Mouse (Mus musculus) right cerebral cortex, adult 2 months (tissue): ENCODE results near the gene Olfr907.

Source experiments
- DNase-seq, 2 experiments: peaks; one replicate each; pipeline ENCODE4 v3.0.0; 2021 to 2022; ENCODE audit warnings: low spot score in 2 of 2

Gene Olfr907

DNA sequence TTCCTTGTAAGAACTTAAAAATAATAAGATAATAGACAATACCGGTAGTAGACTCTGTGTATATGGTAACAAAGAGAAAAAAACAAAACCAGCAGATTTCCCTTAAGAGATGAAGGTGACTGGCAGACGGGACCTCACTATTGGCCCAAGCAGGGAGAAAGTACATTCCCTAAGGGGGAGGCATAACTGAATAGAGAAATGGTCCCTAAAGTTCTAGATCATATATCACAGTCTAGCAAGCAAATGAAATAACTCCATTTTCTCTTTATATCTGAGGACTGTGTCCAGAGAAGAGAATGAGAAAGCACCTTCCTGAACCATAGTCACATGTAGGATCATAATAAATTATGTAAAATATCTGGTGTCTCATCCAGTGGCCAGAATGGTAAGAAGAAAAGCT, at the start of gene Olfr907:
Olfr907 (plus strand) TSS at position 301 of the 400 bp plus-strand sequence.
- DNase-seq: no peak

DNA sequence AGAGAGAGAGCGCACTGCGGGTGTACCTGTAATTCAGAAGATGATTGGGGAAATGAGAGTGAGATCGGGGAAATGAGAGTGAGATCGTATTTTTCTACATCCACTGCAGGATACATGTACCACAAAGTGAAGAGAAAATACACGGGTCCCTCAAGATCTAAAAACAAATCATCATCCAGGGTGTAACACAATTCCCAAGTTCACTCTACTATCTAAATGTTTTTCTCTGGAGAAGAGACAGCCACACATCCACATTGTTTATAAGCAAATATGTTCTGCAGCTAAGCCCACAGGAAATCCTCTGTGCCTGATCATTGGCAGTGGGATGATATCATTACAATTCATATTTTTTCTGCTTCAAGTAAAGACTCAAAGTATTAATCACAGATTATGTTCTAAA, 48.2 kb upstream of the Olfr907 start, which contains the start of gene Olfr902:
Olfr902 (plus strand) TSS at position 301 of the 400 bp plus-strand sequence.
- no peak for DNase-seq

DNA sequence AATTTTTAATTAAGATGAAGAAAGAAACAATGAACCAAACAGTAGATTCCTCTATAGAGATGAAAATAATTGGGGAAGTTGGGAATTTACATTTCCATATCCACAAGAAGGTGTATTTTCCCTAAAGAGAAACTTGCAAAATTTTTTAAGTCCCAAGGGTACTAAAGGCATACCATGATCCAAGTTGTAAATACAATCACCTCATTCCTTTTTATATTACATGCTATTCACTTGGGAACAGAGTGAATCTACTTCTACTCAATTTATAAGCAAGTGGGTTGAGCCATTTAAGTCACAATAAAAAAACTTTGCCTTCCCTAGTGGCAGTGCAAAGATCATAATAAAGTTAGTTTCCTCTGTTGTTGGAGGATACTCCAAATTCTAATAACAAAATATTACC, 32.8 kb upstream of the Olfr907 start, which contains the start of gene Olfr904:
Olfr904 (plus strand) TSS at position 301 of the 400 bp plus-strand sequence.
- DNase-seq: no peak

DNA sequence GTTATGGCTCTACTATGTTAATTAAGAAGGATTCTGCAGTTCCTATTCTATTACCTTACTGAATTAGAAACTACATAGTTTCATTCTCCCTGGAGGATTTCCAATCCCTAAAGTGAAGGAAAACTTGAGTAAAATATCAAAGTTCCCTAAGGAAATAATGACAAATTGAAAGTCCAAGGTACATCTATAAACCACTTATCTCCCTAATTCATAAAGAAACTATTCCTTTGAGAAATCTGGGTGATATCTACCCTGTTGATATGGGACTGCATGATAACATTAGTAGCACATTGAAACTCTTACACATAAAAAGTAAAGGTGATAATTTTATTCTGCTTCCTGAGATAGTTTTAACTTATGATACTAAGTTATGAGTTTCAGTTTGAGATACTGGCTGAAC, 24.8 kb upstream of the Olfr907 start, which contains the start of gene Olfr905:
Olfr905 (plus strand) TSS at position 301 of the 400 bp plus-strand sequence.
- DNase-seq: no peak

DNA sequence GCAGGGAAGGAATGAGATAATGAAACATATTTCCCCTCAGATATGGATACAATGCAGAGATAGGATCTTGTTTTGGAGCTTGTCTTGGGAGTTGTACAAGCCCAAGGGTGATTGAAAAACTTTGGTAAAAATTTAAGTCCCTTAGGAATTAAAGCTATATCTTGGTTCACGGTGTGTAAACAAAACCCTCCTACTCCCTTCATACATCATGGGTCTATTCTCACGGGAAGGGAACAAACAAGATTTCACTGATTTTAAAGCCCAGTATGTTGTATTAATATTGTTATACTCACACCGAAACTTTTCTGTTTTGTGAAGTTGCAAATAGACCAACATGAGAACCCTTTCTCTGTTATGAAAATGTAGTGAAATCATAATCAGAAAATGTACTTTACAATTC, 8.8 kb upstream of the Olfr907 start, which contains the start of gene Olfr906:
Olfr906 (plus strand) TSS at position 301 of the 400 bp plus-strand sequence.
- no peak for DNase-seq

DNA sequence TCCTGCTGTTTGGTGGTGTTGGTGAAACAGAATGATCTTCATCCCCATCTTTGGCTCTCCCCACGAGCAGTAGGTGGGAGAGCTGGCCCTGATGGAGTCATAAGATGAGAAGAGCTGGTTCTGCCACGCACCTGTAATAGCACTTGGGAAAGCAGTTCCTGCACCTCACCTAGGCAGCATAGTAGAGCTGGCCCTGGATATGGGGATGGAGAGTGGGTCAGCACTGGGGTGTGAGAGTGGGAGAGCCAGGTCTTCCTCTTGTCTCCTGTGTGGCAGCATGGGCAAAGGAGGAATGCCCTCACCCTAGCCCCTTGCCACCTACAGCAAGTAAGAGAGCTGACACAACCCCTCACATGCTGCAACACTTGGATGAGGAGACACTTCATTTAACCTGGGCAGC, 16.8 kb downstream of the Olfr907 start:
- no peak for DNase-seq

DNA sequence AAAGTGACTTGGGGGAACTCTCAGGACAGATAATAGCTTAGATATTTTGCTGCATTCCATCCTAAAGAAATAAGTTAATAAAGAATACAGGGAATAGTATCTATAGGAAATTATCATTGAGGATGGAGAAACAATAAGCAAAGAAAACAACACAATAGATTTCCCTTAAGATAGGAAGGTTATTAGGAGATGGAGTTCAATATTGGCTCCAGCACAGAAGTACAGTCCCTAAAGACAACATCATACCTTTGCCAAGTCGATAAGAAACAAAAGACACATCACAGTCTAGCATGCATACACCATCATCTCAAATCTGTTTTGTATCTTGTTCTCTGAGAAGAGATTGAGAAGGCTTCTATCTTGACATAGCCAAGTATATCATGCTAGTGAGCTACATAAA, 25.7 kb downstream of the Olfr907 start, which contains the start of gene Olfr911-ps1:
Olfr911-ps1 (plus strand) TSS at position 301 of the 400 bp plus-strand sequence.
- DNase-seq: no peak

DNA sequence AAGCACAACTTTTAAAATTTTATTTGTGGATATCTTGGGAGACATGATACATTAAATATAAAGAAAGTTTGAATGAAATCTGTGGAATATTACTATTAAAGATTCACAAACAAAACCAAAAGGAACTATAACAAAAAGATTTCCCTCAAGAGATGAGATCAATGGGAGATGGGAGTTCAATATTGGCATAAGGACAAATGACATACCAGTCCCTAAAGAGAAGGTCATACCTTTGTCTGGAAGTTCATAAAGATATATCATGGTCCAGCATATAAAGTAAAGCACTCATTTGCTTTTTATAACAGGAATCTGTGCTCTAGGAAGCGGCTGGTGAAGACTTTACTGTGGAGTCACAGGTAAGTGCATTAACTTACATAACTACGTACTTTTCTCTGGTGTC, 41.9 kb downstream of the Olfr907 start, which contains the start of gene Olfr910:
Olfr910 (plus strand) TSS at position 301 of the 400 bp plus-strand sequence.
- no peak for DNase-seq
